Mouse (Mus musculus): ENCODE data around the gene Dhrs2. TPM values are rescaled to one million over a fixed set of nuclear protein-coding genes. Genes with fewer than 3 reads are reported as not detected.

The Dhrs2 gene
- total RNA-seq, 1 experiment from 2014 or later = not detected

DNA sequence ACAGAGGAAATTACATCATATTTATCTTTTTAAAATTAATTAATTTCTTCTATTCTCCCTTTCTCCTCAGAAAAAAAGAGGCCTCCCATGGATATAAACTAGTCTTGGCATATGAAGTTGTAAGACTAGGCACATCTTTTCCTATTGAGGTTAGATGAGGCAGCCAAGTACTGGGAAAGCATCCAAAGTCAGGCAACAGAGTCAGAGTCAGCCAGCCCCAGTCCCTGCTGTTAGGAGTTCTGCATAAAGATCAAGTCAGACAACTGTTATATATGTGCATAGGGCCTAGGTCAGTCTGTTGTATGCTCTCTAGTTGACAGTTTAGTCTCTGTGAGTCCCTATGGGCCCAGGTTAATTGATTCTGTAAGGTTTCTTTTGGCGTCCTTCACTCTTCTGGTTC lies 20.9 kb downstream of the Dhrs2 start:
- ATAC-seq (replicated peaks; ENCODE audit: low read depth, poor library complexity, severe bottlenecking) = no peak

DNA sequence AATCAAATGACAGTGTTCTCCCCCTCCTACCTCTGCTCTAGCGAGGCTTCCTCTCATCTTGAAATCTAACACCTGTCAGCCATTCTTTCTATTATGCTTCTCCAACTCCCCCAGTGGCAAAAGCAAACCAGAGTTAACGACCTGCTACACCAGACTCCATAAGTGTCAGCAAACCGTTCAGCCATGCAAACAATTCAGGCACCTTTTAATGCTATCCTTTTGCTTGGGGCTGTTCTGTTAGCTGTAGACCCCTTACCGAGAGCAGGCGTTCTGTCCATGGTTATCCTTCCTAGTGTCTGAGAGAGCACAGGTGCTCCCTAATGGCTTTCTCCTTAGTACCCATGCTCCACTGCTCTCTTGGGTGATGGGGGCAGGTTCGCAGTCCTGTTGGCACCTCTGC lies 25.4 kb downstream of the Dhrs2 start:
- ATAC-seq (replicated peaks; ENCODE audit: low read depth, poor library complexity, severe bottlenecking) = no peak

DNA sequence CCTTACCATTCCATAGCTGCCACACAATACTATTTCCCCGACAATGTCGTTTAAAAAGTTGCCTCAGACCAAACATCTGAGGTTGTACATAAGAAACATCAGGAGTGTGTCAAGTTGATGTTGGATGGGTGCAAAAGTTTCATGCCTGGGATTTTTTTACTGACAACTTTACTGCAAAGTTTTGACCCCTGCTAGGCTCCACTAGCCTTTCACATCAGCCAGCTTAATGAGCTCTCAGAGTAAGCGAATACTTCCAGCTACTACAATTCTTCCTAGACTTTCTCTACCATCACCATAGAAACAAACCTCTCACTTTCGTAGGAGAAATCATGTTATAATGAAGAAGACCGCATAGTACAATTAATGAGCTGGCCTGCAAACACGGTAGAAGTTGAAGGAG lies 26.5 kb downstream of the Dhrs2 start:
- no peak for ATAC-seq (replicated peaks; ENCODE audit: low read depth, poor library complexity, severe bottlenecking)

DNA sequence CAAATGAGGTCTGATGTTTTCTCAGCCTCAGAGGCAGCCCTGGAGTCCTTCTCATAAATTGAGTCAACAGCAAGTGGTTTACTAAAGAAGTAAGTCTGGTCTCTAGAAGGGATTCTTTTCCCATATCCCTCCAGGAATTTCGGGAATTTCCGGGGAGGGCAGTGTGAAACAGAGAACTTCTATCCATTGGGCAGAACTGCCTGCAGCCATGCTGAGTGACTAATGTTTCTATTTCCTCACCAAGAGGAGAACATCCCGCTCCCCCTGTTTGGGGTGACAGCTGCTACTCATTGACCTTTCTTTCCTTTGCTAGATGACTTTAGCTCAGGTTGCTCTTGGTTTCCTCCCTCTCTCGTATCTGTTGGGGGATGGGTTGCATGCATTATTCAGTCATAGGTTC lies 31.8 kb downstream of the Dhrs2 start:
- ATAC-seq (replicated peaks; ENCODE audit: low read depth, poor library complexity, severe bottlenecking) = no peak

DNA sequence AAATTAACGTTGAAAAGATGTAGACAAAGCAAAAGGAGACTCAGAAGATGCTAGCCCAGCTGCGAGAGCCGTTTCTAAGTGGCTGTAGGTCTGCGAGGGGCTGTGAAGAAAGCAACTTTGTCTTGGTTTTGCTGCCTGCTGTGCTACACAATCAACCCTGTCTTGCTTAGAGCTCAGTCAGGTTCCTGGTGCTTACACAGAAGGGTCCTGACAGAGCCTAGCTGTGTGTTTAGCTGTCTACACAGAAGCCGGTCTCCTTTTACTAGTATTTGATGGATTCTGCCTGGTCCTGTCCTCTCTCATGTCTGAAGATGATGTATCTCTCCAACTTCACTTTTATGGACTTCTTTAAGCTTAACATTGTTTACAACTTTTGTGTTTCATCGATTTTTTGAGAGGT lies 33.6 kb downstream of the Dhrs2 start:
- no peak for ATAC-seq (replicated peaks; ENCODE audit: low read depth, poor library complexity, severe bottlenecking)

DNA sequence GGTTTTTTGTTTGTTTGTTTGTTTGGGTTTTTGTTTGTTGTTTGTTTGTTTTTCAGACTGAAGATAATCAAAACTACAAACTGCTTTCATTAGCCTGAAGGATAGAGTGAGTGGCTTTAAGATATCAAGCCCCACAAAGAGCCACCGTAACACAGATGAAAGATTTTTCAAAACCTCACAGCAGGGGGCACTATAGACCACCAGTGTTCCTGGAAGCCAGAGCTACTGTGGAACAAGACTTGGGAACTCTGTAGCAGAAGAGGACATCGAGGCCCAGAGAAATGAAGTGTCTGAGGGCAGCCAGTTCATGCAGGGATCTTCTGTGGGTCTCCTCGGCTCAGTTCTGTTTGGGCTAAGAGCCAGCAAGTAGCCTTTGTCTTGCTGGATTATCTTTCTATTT lies 49.4 kb downstream of the Dhrs2 start:
- ATAC-seq (replicated peaks; ENCODE audit: low read depth, poor library complexity, severe bottlenecking) = peak; percentile 55; the same call in 1 of the 2 replicates

DNA sequence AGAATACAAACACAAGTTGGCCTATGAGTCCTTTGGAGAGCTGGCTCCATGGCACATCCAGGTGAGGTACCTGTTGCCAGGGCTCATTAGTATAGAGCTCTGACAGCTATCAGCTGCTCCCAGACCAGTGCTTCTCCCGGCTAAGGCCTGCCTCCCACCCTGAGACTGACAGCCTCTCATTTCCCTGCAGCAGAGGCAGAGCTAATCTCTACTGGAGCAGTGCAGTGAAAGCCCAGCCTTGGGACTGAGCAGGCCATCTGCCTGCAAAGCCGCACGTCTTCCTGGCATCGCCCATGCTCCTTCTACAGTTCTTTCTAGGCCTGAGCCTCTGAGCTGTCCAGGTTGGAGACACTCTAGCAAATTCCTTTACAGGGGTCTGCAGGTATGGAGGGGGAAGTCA lies 51.2 kb downstream of the Dhrs2 start:
- peak; percentile 53; the same call in 1 of the 2 replicates for ATAC-seq (replicated peaks; ENCODE audit: low read depth, poor library complexity, severe bottlenecking)

DNA sequence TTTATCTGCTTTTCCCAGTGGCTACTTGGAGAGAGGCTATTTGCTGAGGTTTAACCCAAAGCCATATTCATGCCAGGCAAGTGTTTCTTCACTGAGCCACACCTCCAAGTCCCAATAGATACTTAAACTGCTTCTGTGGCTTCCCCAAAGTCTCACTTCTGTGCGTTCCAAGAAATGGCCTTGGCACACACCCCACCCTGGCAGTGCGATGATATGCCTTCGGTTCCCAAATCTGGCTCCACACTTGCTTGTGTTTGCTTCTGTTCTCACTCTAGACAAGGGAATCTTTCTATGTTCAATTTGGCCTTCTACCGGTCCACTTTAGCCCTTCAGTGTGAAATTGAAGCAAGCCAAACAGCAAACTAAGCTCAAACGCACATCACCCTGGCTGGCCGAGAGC lies 53.0 kb downstream of the Dhrs2 start:
- ATAC-seq (replicated peaks; ENCODE audit: low read depth, poor library complexity, severe bottlenecking) = no peak

DNA sequence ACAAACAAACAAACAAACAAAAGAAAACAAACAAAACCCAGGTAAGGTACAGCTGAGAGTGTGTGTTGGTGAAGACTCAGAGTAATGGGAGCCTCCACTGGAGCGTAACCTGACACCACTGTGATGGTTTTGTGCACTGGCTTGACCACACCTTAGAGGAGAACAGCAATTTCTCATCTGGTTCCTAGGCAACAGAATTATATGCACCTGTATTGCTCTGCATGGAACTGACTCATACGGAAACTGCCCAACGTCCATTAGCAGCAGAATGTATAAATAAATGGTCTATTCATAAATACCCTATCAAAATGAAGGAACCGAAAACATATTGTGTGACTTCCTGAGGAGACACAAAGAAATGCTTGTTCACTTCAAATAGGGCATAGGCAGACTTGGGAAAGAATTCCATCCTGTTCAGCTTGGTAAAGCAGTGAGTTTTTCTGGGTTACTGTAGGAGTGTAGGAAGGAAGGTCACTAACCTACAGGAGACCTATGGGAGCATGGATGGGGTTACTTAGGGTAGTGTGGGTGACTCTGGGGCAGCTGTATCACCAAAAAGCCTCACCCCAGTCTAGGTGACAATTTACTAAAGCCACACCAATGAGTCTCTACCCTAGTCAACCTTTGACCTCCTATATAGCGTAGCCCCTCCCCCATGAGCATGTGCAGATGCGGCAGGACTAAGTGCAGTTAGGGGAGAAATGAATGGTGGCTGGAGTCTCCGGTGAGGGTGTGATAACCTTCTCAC lies 57.7 kb downstream of the Dhrs2 start:
- no peak for ATAC-seq (replicated peaks; ENCODE audit: low read depth, poor library complexity, severe bottlenecking)

Other genes with a start within 250 kb of the Dhrs2 start
- not detected in 2 replicates for gene Gm17428, start 245.1 kb upstream of the Dhrs2 start, total RNA-seq (2017)
- gene Myh7, start 227.4 kb upstream of the Dhrs2 start, total RNA-seq (2017) = not detected in 2 replicates
- gene Ngdn, start 206.6 kb upstream of the Dhrs2 start, total RNA-seq (2017) = 53.3 and 56.1 TPM in 2 replicates
- 2.0 and 5.0 TPM in 2 replicates for gene Zfhx2, start 129.7 kb upstream of the Dhrs2 start, total RNA-seq (2017)
- gene Thtpa, start 127.2 kb upstream of the Dhrs2 start, total RNA-seq (2017) = 8.3 and 12.9 TPM in 2 replicates
- 25.1 and 30.9 TPM in 2 replicates for gene Ap1g2, start 115.4 kb upstream of the Dhrs2 start, total RNA-seq (2017)
- not detected in 2 replicates for gene Jph4, start 105.1 kb upstream of the Dhrs2 start, total RNA-seq (2017)